Mouse (Mus musculus) myocyte (in vitro differentiated cells): Measurements from ENCODE around the gene Ncln. TPM values are rescaled to one million over a fixed set of nuclear protein-coding genes. Genes with fewer than 3 reads are reported as not detected.

Experiments
- H3K27me3 ChIP-seq: one replicate; pipeline ENCODE4 v1.6.1; 2011; ENCODE audit not compliant: control insufficient read depth, insufficient read depth, insufficient read length
- H3K36me3 ChIP-seq: one replicate; pipeline ENCODE4 v1.6.1; 2011; ENCODE audit not compliant: control insufficient read depth, insufficient read depth
- H3K4me2 ChIP-seq: one replicate; pipeline ENCODE4 v1.6.1; 2011; ENCODE audit warnings: low read depth, control low read depth
- H3K4me3 ChIP-seq: one replicate; pipeline ENCODE4 v1.5.1; 2011; ENCODE audit warnings: mild to moderate bottlenecking, control low read depth, moderate library complexity
- H3K79me2 ChIP-seq: one replicate; pipeline ENCODE4 v1.6.1; 2011; ENCODE audit not compliant: control insufficient read depth, insufficient read depth
- H3ac ChIP-seq: one replicate; pipeline ENCODE4 v1.6.1; 2011; ENCODE audit not compliant: control insufficient read depth, insufficient read length
- CEBPB ChIP-seq: IDR thresholded peaks from 2 replicates; pipeline ENCODE4 v1.6.1; 2011; ENCODE audit warnings: mild to moderate bottlenecking, moderate library complexity; ENCODE audit not compliant: poor library complexity, insufficient read depth, severe bottlenecking
- E2F4 ChIP-seq: IDR thresholded peaks from one replicate; pipeline ENCODE4 v1.6.1; 2011; ENCODE audit warnings: mild to moderate bottlenecking, control low read depth, moderate library complexity; ENCODE audit not compliant: insufficient read depth
- MAX ChIP-seq: IDR thresholded peaks from one replicate; pipeline ENCODE4 v1.6.1; 2011; ENCODE audit warnings: low read depth, mild to moderate bottlenecking, control low read depth
- MYOD1 ChIP-seq, 3 experiments: IDR thresholded peaks; one replicate each; pipeline ENCODE4 v1.6.1; 2011; ENCODE audit warnings: control low read depth in 2 of 3, low read depth in 2 of 3, mild to moderate bottlenecking in 2 of 3, moderate library complexity in 1 of 3; ENCODE audit not compliant: insufficient read length in 2 of 3, control insufficient read depth in 1 of 3
- MYOG ChIP-seq, 3 experiments: IDR thresholded peaks; one replicate each; pipeline ENCODE4 v1.6.1; 2011; ENCODE audit warnings: control low read depth in 2 of 3, low read depth in 2 of 3, mild to moderate bottlenecking in 2 of 3; ENCODE audit not compliant: insufficient read length in 2 of 3, control insufficient read depth in 1 of 3, insufficient read depth in 1 of 3
- POLR2A ChIP-seq: IDR thresholded peaks from one replicate; pipeline ENCODE4 v1.6.1; 2011; ENCODE audit warnings: low read depth, mild to moderate bottlenecking, control low read depth, moderate library complexity; ENCODE audit not compliant: insufficient read length
- POLR2AphosphoS2 ChIP-seq: IDR thresholded peaks from one replicate; pipeline ENCODE4 v1.6.1; 2011; ENCODE audit warnings: low read depth, control low read depth; ENCODE audit not compliant: insufficient read length
- REST ChIP-seq: IDR thresholded peaks from one replicate; pipeline ENCODE4 v1.6.1; 2011; ENCODE audit warnings: mild to moderate bottlenecking, control low read depth, moderate library complexity; ENCODE audit not compliant: insufficient read depth, insufficient read length
- SRF ChIP-seq: IDR thresholded peaks from one replicate; pipeline ENCODE4 v1.6.1; 2011; ENCODE audit warnings: low read depth; ENCODE audit not compliant: control insufficient read depth, insufficient read length
- TCF12 ChIP-seq: IDR thresholded peaks from one replicate; pipeline ENCODE4 v1.6.1; 2011; ENCODE audit warnings: mild to moderate bottlenecking, control low read depth; ENCODE audit not compliant: poor library complexity, insufficient read depth, severe bottlenecking
- TCF3 ChIP-seq: IDR thresholded peaks from one replicate; pipeline ENCODE4 v1.6.1; 2011; ENCODE audit warnings: low read depth, control low read depth; ENCODE audit not compliant: insufficient read length
- USF1 ChIP-seq: IDR thresholded peaks from one replicate; pipeline ENCODE4 v1.6.1; 2011; ENCODE audit warnings: low read depth, mild to moderate bottlenecking, control low read depth, moderate library complexity
- polyA plus RNA-seq: library from polyadenylated mRNA; unstranded; fragments of >200 nt; fragmentation: generic; extraction: Trizol; gene quantifications from one replicate; pipeline ENCODE4 v1.2.1, GENCODE M21; 2012; ENCODE audit warnings: missing spikeins

Ncln gene
- polyA plus RNA-seq, 1 experiment = 153 TPM

DNA sequence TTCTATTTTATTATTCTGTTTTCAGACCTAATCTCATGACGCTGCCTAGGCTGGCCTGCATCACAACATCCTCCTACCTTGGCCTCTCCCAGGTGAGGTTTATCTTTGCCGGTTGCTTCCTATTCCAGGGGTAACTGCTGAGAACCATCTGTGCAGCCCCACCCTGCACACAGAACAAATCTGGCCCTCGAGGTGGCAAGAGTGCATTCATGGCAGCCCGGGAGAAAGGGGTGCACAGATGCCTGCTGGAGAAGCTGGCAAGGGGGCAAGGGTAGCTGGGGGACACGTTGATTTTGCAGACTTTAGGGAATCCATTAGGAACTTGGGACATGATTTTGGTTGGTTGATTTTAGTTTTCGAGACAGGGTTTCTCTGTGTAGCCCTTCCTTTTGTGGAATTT lies 37.9 kb downstream of the Ncln start:
- TF ChIP-seq E2F4 = no peak
- TF ChIP-seq MYOG (IDR thresholded peaks at IDR 0.05; ENCODE audit: control insufficient read depth in 1 of 3, insufficient read depth in 1 of 3, insufficient read length in 2 of 3, low read depth in 2 of 3) = no peak
- no peak for TF ChIP-seq TCF3
- no peak for TF ChIP-seq MYOD1 (IDR thresholded peaks at IDR 0.05; ENCODE audit: control insufficient read depth in 1 of 3, insufficient read length in 2 of 3, low read depth in 2 of 3)
- TF ChIP-seq POLR2AphosphoS2 = no peak
- TF ChIP-seq REST = no peak
- no peak for TF ChIP-seq SRF
- TF ChIP-seq POLR2A = no peak
- TF ChIP-seq MAX = no peak
- TF ChIP-seq CEBPB = no peak
- no peak overlapping the region for H3K4me2 ChIP-seq

GRCm38 (mm10) chr10:81457624-81458023 lies 38.6 kb downstream of the Ncln start:
- Histone ChIP-seq H3ac (no peak overlapping the region), H3K4me2 (no peak overlapping the region), H3K4me3 (no peak overlapping the region), H3K36me3 (no peaks in the 10 kb centered on the region), H3K79me2 (no peaks in the 10 kb centered on the region), H3K27me3 (no peaks in the 10 kb centered on the region)
- no peak for TF ChIP-seq MAX
- no peak for TF ChIP-seq POLR2AphosphoS2
- no peak for TF ChIP-seq TCF12
- TF ChIP-seq MYOG (IDR thresholded peaks at IDR 0.05; ENCODE audit: control insufficient read depth in 1 of 3, insufficient read depth in 1 of 3, insufficient read length in 2 of 3, low read depth in 2 of 3) = no peak
- TF ChIP-seq MYOD1 (IDR thresholded peaks at IDR 0.05; ENCODE audit: control insufficient read depth in 1 of 3, insufficient read length in 2 of 3, low read depth in 2 of 3) = no peak
- TF ChIP-seq USF1 = no peak
- no peak for TF ChIP-seq SRF
- no peak for TF ChIP-seq TCF3
- TF ChIP-seq CEBPB = no peak
- TF ChIP-seq POLR2A = no peak
- TF ChIP-seq E2F4 = no peak

More for the DNA sequence above, 37.9 kb downstream of the Ncln start:
- Histone ChIP-seq H3K4me3 (no peak overlapping the region), H3K36me3 (no peaks in the 10 kb centered on the region), H3K79me2 (no peaks in the 10 kb centered on the region), H3ac (no peak overlapping the region), H3K27me3 (no peaks in the 10 kb centered on the region)

- Histone ChIP-seq H3K4me2 (no peak overlapping the region), H3K79me2 (no peaks in the 10 kb centered on the region), H3ac (no peak overlapping the region), H3K27me3 (no peaks in the 10 kb centered on the region), H3K4me3 (no peak overlapping the region), H3K36me3 (no peaks in the 10 kb centered on the region)
- no peak for TF ChIP-seq MYOD1 (IDR thresholded peaks at IDR 0.05; ENCODE audit: control insufficient read depth in 1 of 3, insufficient read length in 2 of 3, low read depth in 2 of 3)
Observed at GRCm38 (mm10) chr10:81456983-81457563, 39.1 kb downstream of the Ncln start.

GRCm38 (mm10) chr10:81455181-81455895 lies 40.9 kb downstream of the Ncln start, which contains the start of gene Nfic:
Gene Nfic, minus strand, starts transcription at chr10:81455635.
- no peaks in the 10 kb centered on the region for H3K79me2 ChIP-seq
- no peak within 1 kb of the TSS for H3ac ChIP-seq
- no peak within 1 kb of the TSS for H3K4me2 ChIP-seq
- H3K36me3 ChIP-seq = no peaks in the 10 kb centered on the region
- H3K4me3 ChIP-seq = no peak within 1 kb of the TSS
- H3K27me3 ChIP-seq = no peaks in the 10 kb centered on the region
- TF ChIP-seq POLR2AphosphoS2 (no peak), MYOG (IDR thresholded peaks at IDR 0.05; ENCODE audit: control insufficient read depth in 1 of 3, insufficient read depth in 1 of 3, insufficient read length in 2 of 3, low read depth in 2 of 3) (no peak), POLR2A (no peak), E2F4 (no peak), CEBPB (no peak), REST (no peak), SRF (no peak)

DNA sequence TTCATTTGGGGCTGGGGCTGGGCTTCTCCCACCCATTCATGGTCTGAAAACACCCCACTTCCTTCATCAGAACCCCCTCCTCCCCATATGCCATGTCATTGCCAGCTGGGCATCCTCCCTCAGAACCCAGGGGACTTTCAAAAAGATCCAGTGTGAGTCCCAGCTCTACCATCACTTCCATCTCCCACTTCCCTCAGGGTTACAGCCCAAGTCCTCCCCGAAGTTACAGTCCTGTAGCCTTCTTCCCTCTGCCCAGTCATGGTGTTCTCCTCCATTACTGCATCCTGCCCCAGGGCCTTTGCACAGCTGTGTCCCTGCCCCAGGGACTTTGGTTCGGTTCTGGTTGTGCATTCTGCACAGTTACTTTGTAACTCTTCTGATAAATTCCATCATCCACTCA lies 42.1 kb downstream of the Ncln start:
- Histone ChIP-seq H3K36me3 (no peaks in the 10 kb centered on the region), H3K79me2 (no peaks in the 10 kb centered on the region), H3K27me3 (no peaks in the 10 kb centered on the region), H3ac (no peak overlapping the region), H3K4me3 (no peak overlapping the region), H3K4me2 (no peak overlapping the region)
- TF ChIP-seq MYOD1 (IDR thresholded peaks at IDR 0.05; ENCODE audit: control insufficient read depth in 1 of 3, insufficient read length in 2 of 3, low read depth in 2 of 3) = no peak
- TF ChIP-seq SRF = no peak
- TF ChIP-seq POLR2AphosphoS2 = no peak
- TF ChIP-seq TCF3 = no peak
- no peak for TF ChIP-seq CEBPB
- TF ChIP-seq MYOG (IDR thresholded peaks at IDR 0.05; ENCODE audit: control insufficient read depth in 1 of 3, insufficient read depth in 1 of 3, insufficient read length in 2 of 3, low read depth in 2 of 3) = no peak
- no peak for TF ChIP-seq REST
- no peak for TF ChIP-seq MAX
- TF ChIP-seq POLR2A = no peak
- TF ChIP-seq E2F4 = no peak
- TF ChIP-seq TCF12 = no peak
